Mouse (Mus musculus) MEL-GATA-1-ER (cell line): ENCODE data around the gene CN725425.

Source experiments
- DNase-seq: peaks from one replicate; pipeline ENCODE4 v3.0.0-alpha.2; 2012; ENCODE audit warnings: low read depth; ENCODE audit errors: extremely low read depth

The CN725425 gene

GRCm38 (mm10) chr15:91199256-91199905 is at the start of gene CN725425:
Gene CN725425, plus strand, starts transcription at chr15:91199494.
- no peak for DNase-seq

GRCm38 (mm10) chr15:91152592-91152991 is 46.7 kb upstream of the CN725425 start:
- DNase-seq, result no peak

GRCm38 (mm10) chr15:91153311-91153710 is 46.0 kb upstream of the CN725425 start:
- no peak for DNase-seq

- DNase-seq, result no peak
These were observed 38.1 kb upstream of the CN725425 start for GRCm38 (mm10) chr15:91161153-91161552.

GRCm38 (mm10) chr15:91163454-91163853 is 35.8 kb upstream of the CN725425 start:
- DNase-seq, result no peak

GRCm38 (mm10) chr15:91165021-91165420 is 34.3 kb upstream of the CN725425 start:
- no peak for DNase-seq

GRCm38 (mm10) chr15:91167850-91168562 is 31.3 kb upstream of the CN725425 start:
- DNase-seq, result no peak

- DNase-seq, result no peak
These were observed 28.5 kb upstream of the CN725425 start for GRCm38 (mm10) chr15:91170602-91171328.

GRCm38 (mm10) chr15:91171332-91171731 is 28.0 kb upstream of the CN725425 start:
- DNase-seq, result no peak

- no peak for DNase-seq
These were observed 27.1 kb upstream of the CN725425 start for GRCm38 (mm10) chr15:91172193-91172592.

- DNase-seq, result no peak
These were observed 20.5 kb upstream of the CN725425 start for GRCm38 (mm10) chr15:91178656-91179314.

GRCm38 (mm10) chr15:91179911-91180622 is 19.2 kb upstream of the CN725425 start:
- no peak for DNase-seq

- no peak for DNase-seq
These were observed 12.9 kb upstream of the CN725425 start for GRCm38 (mm10) chr15:91186358-91186757.

GRCm38 (mm10) chr15:91190026-91190425 is 9.3 kb upstream of the CN725425 start:
- DNase-seq, result no peak

- DNase-seq, result no peak
These were observed 8.6 kb upstream of the CN725425 start for GRCm38 (mm10) chr15:91190519-91191207.

- no peak for DNase-seq
These were observed 7.7 kb upstream of the CN725425 start, which contains the start of gene Abcd2 for GRCm38 (mm10) chr15:91191412-91192222. Gene Abcd2, minus strand, starts transcription at chr15:91191799.

- no peak for DNase-seq
These were observed 7.1 kb upstream of the CN725425 start for GRCm38 (mm10) chr15:91192223-91192598.

- DNase-seq, result no peak
These were observed 1.5 kb downstream of the CN725425 start for GRCm38 (mm10) chr15:91200833-91201232.

GRCm38 (mm10) chr15:91202486-91202885 is 3.2 kb downstream of the CN725425 start:
- no peak for DNase-seq

GRCm38 (mm10) chr15:91203521-91203920 is 4.2 kb downstream of the CN725425 start:
- no peak for DNase-seq
